Mouse (Mus musculus) gastrocnemius, postnatal 36 days (tissue): ENCODE measurements around the gene Nipa2. TPM values are rescaled to one million over a fixed set of nuclear protein-coding genes. Genes with fewer than 3 reads are reported as not detected.
A peak's percentile ranks its signal among the peaks of the same experiment; 100 is the strongest.

ENCODE experiments used
- DNase-seq, 2 experiments: peaks; one replicate each; pipeline ENCODE4 v3.0.0; 2022
- intact Hi-C: fragments of 180-260 bp; cut with DNase I; formaldehyde crosslinking; loops from one replicate; pipeline ENCODE4 v1.15.1; 2025
- long read RNA-seq, 2 experiments: library from polyadenylated mRNA; stranded (forward); transcript quantifications; one replicate each; pipeline ENCODE4 v2.0.0; 2021
- total RNA-seq, 2 experiments: library from RNA; stranded (reverse); gene quantifications; 2 replicates each; pipeline ENCODE4 v1.2.3; 2021

Gene Nipa2
- total RNA-seq: 10 to 100 TPM; 31.2 to 32.2 TPM
- long read RNA-seq, experiment 1, transcript Nipa2-201 (7 exons, 3,197 nt): major isoform, 13 of 17 reads
- long read RNA-seq, experiment 1, partial matches to known transcripts: 0 of 17 reads
- long read RNA-seq, experiment 1, other reads (novel, unspliced or antisense): 4 of 17 reads
- long read RNA-seq, experiment 2, transcript Nipa2-201 (7 exons, 3,197 nt): major isoform, 6 of 12 reads
- long read RNA-seq, experiment 2, partial matches to known transcripts: 0 of 12 reads
- long read RNA-seq, experiment 2, other reads (novel, unspliced or antisense): 6 of 12 reads

DNA sequence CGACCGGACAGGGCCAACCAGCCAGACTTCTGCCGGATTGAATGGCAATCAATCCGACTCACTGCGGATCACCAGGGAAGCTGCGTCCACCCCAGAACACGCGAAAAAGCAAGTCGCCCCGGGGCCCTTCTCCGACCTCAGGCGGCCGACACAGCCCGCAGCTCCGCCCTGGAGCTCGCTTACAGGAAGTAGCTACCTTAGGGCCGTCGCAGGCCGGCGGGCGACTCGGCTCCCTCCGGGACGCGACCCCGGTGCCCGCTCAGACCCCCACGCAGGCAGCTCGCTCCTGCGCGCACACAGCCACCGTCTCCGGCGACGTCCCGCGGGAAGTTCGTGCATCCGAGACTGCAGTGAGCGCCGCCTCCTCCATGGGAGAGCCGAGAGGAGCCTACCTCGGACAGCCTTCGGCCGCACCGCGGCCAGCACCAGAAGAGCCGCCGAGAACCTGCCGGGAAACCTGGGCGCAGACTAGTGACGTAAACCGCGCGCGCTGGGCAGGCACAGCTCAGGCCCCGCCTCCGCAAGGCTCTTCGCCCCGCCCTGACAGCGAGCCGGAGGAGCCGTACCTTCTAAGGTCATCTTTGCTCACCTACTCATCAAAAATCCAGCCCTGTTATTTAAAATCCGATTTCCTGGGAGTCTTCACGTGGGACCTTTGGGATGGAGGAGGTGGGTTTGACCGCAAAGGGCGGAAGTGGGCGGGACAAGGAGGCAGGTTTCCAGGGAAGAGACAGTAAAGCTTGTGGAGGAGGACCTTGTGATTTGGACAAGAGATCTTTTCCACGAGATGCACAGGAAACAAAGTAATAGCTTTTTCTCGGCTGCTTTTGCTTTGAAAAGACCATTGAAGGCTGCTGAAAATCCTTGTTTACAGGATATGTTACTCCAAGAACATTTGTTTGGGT is at the start of gene Nipa2:
Nipa2 (minus strand) TSS at position 473 of the 905 bp plus-strand sequence.
- DNase-seq: peak; percentile 83 to 90
- intact Hi-C loops: no loop called here

DNA sequence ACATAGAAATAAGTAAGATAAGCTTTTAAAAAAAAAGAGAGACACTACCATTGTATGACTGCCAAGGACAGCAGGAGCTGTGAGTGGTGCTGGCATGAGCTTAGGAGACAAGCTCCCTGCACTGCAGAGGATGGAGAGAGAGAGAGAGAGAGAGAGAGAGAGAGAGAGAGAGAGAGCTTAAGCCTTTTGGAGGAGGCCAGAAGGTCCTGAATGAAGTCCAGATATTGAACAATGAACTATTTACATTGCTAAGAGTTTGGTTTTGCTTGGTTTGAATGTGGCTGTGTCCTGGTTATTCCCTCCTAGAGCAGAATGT is 48.7 kb upstream of the Nipa2 start:
- no peak for DNase-seq
- intact Hi-C loops: no loop called here

DNA sequence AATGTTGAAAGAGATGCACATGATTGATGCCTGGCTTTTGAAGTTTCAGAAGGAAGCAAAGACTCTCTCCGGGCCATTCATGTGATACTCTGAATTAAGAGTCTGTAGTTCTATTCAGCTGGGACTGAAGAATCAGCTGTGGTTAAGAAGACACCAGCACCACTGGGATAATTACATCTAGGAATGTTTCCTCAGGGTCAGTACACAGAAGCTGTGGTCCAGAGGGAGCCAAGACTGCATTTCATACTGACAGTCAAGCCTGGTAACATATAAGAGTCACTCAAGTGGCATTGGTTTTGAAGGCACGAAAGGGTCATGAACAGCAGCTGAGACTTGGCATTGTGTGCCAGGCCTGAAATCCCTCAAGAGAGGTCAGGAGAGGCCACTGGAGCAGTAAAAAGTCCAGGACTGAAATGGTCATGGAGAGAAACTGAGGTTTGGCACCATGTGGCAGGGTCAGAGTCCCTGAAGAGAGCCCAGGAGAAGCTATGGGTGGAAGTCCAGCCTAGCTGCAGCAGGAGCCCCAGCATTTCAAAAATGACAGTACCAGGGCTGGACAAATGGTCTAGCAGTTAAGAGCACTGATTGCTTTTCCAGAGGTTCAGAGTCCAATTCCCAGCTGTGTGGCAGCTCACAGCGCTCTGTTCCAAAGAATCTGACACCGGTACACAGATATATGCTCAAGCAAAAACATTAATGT is 48.2 kb upstream of the Nipa2 start:
- DNase-seq: no peak
- intact Hi-C loops: no loop called here

DNA sequence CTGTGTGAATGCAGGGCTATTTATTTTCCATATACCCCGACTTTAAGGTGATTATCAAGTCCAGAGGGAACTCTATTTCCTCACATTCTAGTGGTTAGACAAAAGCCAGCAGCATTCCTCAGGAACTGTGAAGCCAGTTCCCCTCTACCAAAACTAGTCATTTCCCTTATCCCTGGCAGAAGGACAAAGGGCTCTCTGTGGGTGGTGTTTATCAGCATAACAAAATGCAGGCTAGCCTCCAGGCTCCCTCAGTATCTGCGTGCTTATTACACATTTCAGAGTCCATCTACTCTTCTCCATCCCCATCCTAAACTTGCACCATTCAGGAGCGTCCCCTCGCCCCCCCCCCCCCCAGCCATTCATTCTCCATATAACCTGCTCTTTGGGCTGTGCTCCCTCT is 36.7 kb upstream of the Nipa2 start:
- DNase-seq: no peak
- intact Hi-C loops: no loop called here

DNA sequence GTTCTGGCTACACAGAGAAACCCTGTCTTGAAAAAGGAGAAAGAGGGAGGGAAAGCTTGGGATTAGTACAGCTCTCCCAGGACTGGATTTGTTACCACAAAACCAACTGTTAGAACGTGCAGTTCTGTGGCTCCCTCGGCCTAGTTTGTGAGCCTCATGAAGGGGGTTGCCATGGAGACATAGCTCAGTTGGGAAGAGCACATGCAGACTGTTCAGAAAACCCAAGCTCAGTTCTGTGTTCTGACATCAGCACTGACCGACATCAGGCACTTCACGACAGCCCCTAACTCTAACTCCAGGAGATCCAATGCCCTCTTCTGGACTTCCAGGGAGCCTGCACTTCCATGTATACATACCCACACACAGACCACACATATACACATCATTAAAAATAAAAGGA is 32.7 kb upstream of the Nipa2 start:
- intact Hi-C loops: no loop called here

DNA sequence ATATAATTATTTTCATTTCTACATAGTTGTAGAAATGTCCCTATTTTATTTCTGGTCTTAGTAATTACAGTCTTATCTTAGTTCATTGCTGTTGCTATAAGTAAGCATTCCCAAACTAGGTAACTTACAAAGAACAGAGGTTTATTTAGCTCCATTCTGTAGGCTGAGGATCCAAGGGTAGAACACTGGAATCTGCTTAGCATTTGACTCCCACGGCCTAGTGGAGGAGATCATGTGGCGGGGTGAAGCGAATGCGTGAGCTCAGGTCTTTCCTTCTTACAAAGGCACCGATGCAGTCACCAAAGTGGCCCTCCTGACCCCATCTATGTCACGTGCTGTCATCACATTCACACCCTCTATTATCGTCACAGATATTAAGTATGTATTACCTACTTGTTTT is 29.6 kb upstream of the Nipa2 start:
- intact Hi-C loops: no loop called here

More for the DNA sequence above, 32.7 kb upstream of the Nipa2 start:
- DNase-seq: no peak

DNA sequence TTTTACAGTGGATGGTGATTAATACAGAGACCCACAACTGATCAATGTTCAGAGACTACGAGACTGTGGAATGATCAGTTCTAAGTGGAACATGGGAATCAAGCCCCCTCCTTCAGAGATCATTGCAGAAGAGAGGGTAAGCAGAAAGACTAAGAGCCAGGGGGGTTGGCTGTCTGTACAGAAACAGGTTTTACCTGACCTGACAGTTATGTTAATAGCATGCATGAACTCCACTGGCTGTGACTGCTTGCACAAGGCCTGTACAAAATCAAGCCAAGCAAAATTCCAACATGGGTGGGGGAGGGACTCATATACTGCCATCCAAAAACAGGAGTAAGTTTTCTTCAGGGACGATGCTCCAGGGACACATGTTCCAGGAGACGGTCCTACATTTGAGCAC is 28.9 kb upstream of the Nipa2 start:
- intact Hi-C loops: no loop called here
- DNase-seq: no peak

More for the DNA sequence above, 29.6 kb upstream of the Nipa2 start:
- no peak for DNase-seq

DNA sequence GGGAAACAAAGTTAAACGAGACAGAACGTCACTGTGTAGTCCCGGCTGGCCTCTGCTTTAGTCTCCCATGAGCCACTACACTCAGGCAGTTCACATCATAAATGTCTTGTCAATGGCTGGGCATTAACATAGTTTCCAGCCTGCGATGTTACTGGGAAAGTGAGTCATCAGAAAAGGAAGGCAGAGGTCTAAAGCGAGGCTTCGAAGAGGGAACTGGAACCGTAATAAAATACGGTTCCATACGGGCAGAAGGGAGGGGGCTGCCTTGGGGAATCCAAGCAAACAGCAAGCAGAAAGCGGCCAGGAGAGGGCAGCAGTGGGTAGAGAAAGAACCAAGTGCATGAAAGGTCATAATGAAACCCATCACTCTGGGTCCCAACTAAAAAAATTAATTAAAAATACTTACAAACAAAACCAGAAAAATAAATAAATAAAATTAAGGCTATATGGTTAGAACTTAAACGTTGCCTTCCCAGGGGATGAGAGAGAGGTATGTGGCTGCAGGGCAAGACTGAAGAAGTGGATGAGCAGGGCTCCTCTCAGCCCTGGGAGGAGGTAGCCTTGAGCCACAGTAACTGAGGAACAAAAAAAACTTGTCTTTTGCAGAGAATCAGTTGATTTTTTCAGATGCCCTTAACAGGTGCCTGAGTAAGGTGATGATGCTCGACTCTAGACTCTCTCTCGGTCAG is 24.4 kb upstream of the Nipa2 start:
- peak; percentile 63 to 69 for DNase-seq
- intact Hi-C loops: loop anchor here (2.0 kb wide), 1 partner anchor 56 kb away; no protein-coding TSS in a partner anchor

DNA sequence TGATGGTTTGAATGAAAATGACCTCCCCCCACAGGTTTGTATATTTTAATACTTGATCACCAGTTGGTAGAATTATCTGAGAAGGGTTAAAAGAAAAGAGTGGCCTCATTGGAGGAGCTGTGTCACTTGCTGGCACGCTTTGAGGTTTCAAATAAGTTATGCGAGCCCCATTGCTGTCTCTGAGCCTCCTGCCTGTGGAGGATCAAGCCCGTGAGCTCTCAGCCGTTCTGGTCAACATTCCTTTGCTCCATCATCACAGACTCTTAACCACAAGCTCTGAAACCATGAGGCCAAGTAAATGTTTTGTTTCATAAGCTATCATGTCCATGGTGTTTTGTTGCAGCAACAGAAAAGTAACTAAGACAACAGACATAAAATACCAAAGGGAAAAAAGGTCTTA is 22.5 kb upstream of the Nipa2 start:
- intact Hi-C loops: no loop called here
- DNase-seq: no peak

DNA sequence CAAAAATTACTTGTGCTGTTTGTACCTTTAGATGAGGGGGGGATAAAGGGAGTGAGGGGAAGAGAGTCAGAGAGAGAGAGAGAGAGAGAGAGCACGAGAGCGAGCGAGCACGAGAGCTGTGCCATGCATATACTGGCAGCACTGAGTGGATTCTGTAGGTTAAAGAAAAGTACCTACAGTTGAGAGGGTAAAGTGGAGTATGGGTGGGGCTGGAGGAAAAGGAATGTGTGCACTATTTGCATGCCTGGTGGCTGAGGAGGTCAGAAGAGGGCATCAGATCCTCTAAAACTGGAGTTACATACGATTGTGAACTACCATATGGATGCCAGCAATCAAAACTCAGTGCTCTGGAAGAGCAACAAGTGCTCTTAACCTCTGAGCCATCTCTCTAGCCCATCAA is 20.8 kb upstream of the Nipa2 start:
- no peak for DNase-seq
- intact Hi-C loops: no loop called here

DNA sequence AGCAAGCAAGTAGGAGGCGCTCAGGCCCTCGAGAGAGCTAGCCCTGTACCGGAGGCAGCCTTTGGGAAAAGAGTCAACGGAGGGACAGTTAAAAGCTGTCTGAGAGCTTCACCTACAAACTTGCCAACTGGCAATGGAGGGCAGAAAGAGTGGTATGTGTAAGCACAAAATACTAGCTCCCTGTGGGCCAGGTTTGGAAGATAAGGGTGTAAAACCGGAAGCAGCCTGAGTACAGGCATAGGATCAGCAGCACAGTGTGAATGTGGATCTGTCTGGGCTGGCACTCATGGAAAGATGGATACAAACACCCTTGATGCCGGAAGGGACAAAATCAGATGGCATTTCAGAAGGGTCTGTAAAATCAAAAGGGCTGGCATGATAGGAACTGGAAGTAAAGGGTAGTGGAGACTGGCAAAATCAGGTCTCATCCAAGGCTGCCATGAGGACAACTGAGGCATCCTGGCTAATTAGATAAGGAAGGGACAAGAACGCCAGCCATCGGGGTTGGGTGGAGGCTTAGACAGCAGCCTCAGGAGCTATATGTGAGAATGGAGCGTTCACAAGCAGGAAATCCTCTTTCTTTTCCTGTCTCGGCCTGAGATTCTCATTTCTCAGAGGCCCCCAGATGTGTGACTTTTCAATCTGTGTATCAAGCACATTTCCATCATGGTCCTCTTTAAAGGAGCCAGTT is 19.9 kb upstream of the Nipa2 start:
- intact Hi-C loops: no loop called here
- DNase-seq: no peak

DNA sequence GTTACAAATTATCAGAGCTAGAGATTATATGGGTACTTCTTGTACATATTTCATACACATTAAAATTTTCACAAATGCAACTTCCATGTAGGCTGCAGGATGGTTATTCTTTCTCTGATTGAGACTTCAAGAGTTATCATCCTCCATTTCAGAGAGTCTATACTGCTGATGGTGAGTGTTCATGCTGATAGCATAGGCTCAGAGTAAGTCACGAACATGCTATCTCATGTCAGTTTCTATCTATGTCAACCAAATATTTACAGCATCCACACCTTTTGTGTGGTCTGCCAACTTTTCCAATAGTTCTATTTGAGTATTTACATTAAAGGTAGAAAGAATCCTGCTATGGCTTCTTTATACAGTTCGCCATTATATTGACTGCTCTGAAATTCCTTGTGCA is 19.2 kb upstream of the Nipa2 start:
- DNase-seq: no peak
- intact Hi-C loops: no loop called here

DNA sequence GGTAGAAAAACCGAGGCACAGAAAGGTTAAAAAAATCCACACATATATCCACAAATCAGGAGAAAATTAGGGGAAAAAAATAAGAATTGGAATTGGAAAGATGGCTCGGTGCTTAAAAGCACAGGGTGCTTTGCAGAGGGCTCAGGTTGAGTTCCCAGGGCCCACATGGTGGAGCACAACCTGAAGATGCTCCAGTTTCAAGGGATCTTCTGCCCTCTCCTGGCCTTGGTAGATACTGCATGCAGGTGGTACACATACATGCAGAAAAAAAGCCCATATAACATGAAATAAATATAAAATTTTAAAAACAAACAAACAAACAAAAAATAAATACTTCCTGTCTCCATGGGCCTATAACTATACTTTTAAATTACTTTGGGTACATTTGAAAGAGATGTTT is 12.2 kb upstream of the Nipa2 start:
- intact Hi-C loops: no loop called here
- no peak for DNase-seq

DNA sequence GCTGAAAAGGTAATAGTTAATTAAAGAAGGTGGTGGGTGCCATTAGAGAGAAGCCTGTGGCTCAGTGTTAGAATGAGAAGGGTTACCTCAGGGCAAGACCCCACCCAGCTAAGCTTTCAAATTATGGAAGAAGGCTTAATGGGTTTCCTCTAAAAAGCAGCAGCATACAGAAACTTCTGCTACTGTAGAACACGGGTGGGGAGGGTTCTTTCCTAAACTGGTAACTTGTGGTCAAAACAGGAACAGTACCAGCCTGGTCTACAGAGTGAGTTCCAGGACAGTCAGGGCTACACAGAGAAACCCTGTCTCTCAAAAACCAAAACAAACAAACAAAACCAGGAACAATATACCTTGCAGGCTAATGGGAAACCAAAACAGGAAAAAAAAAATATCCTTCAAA is 7.1 kb upstream of the Nipa2 start:
- DNase-seq: no peak
- intact Hi-C loops: no loop called here

DNA sequence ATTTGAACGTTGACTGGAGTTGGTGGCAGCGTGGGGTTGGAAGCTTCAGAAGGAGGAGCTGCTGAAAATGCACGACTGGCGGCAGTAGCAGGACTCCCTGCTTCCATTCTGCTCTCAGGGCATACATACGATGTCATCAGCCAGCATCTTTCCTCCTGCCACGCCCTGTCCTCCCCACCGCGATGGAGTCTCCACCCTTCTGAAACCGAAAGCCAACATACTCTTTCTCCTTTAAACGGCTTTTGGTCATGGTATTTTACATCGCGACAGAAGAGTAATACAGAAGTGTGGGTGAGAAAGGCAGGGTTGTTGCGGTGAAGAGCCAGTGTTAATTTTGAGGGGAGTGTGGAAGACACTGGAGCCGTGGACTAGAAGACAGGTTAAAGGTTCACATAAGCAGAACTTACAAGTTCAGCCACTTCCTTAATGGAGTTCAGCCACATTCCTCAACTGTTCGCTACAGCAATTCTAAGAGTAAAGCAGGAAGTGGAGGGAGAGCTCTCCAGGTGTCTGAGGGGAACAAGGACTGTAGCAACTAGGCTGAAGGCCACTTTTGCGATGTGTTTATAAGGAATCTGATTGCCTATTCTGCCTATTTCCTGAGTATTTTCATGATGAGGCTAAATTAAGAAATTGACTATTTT is 6.1 kb upstream of the Nipa2 start:
- no peak for DNase-seq
- intact Hi-C loops: no loop called here

DNA sequence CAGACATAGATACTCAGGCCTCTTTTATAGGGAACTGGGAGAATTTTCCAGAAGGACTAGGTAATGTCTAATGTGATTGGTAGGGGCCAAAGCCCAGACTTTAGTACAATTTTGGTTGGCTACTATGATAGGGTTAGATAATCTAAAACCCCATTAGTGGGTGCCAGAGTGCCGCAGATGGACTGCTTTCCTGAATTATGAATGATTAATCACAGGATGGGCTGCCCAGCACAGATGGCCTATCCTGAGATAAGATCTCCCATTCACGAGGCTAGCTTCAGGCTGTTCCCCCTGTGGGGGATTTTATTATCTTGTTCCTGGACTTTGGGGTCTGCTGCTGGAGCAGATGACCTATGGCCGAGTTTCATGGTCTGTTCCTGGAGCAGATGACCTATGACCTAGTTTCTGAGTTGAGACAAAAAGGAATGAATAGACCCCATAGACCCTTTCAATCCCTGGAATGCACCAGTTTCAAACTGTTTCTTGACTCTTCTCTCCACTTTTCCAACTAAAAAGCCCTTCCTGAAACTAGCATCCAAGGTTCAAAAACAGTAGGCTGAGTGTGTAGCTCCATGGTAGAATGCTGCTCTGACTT is 4.7 kb upstream of the Nipa2 start:
- no peak for DNase-seq
- intact Hi-C loops: no loop called here

DNA sequence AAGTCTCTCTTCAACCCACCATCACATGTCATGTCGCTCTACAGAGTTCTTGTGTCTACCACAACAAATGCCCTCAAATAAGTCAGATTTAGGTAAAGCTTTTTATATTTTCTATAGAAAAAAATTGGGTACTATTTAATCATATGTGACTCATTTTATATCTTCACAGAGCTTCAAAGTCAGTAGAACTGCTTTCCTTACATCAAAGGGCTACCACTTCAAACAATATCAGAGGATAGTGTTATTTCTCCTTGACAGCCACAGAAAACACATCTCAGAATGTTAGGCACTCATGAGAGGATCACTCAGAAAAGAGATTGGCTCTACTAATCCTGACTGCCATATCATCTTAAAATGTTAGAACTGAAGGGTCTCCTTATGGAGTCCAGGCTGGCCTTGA is 1.8 kb downstream of the Nipa2 start:
- no peak for DNase-seq
- intact Hi-C loops: no loop called here

DNA sequence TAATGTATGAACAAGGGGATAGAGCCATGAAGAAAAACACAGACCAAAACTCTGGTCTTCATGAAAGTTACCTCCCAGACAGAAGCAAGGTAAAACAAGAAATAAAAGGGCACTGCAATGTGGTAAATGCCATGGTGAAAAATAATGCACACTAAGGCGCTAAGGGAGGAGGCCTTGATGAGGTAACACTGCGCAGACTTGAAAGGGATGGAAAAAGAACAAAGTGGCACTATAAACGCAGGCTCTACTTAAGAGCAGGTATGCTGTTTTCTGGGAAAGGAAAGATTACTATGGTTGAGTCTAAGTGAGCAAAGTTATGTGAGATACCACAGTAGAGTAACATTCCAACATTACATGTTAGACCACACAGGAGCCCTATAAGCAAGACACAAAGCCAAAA is 2.5 kb downstream of the Nipa2 start:
- DNase-seq: no peak
- intact Hi-C loops: no loop called here

DNA sequence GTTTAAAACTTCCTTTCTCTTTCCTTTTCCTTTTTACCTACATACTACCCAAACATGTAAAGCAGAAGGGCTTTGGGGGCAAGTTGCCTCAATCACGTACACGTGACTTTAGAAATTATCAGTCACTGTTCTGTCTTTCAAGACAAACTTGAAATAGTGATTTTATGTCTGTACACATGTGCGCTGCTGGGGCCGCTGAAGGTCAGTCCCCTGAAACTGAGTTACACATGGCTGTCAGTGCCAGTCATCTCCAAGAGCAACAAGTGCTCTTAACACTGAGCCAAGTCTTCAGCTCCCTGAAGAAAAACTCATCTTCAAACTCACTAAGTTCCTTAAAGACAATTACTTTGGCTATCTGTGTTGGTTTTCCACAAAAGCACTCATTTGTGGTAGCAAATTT is 4.4 kb downstream of the Nipa2 start:
- no peak for DNase-seq
- intact Hi-C loops: no loop called here
